In the genomic region with DNA sequence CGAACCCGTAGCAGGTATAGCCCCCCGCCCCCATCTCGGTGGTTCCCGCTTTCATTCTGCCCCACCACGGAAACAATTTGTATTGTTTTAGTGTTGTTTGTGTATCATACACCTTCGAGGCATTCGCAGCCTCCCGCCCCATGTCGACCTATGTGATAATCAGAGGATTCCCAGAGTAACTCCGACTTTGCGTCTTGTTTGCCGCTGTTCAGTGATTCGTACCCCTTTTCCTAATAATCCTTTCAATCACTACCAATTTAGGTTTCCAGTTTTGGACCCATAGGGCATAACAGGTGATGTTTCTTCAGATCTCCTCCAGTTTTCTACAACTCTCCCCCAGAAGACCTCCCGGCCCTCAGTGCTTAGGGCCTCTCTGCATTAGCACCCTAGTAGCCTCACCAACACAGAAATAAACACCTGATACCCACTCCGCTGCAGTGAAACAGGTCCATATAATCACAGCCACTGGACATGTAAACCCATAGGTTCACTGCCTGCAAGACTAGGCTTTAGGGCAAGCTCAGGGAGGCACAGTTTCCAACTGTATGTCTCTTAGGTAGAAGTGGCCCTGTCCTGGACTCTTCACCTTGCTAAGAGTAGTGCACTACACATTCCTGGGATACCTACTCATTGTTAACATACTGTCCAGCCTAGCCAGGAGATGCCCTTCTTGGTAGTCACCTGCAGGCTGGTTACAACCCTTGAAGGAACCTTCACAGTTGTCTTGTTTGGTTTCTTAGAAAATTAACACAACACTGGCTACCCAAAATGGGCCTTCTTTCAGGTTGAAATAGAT, we compare ENCODE assay signal across 8 mouse cellular contexts. TPM values are rescaled to one million over a fixed set of nuclear protein-coding genes. Genes with fewer than 3 reads are reported as not detected.
DNase-seq lines count a peak whose midpoint lies in the region; ATAC-seq lines count a peak whose summit lies in the region.

No protein-coding gene starts in this region.

- peak overlapping the region; percentile 85 for H3K9ac ChIP-seq in kidney, embryonic 15.5 days
- H3K9ac ChIP-seq in hindbrain, embryonic 15.5 days: peak overlapping the region; percentile 66
- H3K9ac ChIP-seq in midbrain, embryonic 11.5 days (ENCODE audit: low read length): peak overlapping the region; percentile 85

- no peak for ATAC-seq in kidney, embryonic 15.5 days (replicated peaks; ENCODE audit: low FRiP score)
- no peak for ATAC-seq in hindbrain, embryonic 15.5 days (ENCODE audit: low FRiP score, low read depth)
- no peak; the same call in 1 of the 2 replicates for ATAC-seq in midbrain, embryonic 11.5 days (ENCODE audit: low FRiP score)
- no peak for ATAC-seq in granulocyte monocyte progenitor cell, adult 5-6 weeks (replicated peaks; ENCODE audit: poor library complexity, severe bottlenecking)

- H3K9me3 ChIP-seq in kidney, embryonic 15.5 days (replicated peaks): no peaks in the 10 kb centered on the region
- H3K9me3 ChIP-seq in hindbrain, embryonic 15.5 days: no peaks in the 10 kb centered on the region
- H3K9me3 ChIP-seq in midbrain, embryonic 11.5 days (ENCODE audit: control insufficient read depth, low read length): no peaks in the 10 kb centered on the region

- no peaks in the 10 kb centered on the region for H3K27me3 ChIP-seq in kidney, embryonic 15.5 days
- H3K27me3 ChIP-seq in hindbrain, embryonic 15.5 days: no peaks in the 10 kb centered on the region
- H3K27me3 ChIP-seq in midbrain, embryonic 11.5 days (ENCODE audit: control insufficient read depth, insufficient read depth, low read length): no peaks in the 10 kb centered on the region

- H3K27ac ChIP-seq in kidney, embryonic 15.5 days: 0 out of 2 replicates have a peak overlapping the region, but pooled peaks have one; percentile 81
- no peak overlapping the region for H3K27ac ChIP-seq in brown adipose tissue, adult 24 weeks (replicated peaks; ENCODE audit: low read depth, low read length)
- H3K27ac ChIP-seq in hindbrain, embryonic 15.5 days (replicated peaks): peak overlapping the region; percentile 80; the same call in 1 of the 2 replicates
- no peak overlapping the region for H3K27ac ChIP-seq in midbrain, embryonic 11.5 days (ENCODE audit: low read depth, low read length)

- peak overlapping the region; percentile 72 for H3K4me3 ChIP-seq in kidney, embryonic 15.5 days (replicated peaks)
- peak overlapping the region; percentile 84 for H3K4me3 ChIP-seq in brown adipose tissue, adult 24 weeks (ENCODE audit: insufficient read depth, low read depth, low read length)
- H3K4me3 ChIP-seq in hindbrain, embryonic 15.5 days: peak overlapping the region; percentile 59
- peak overlapping the region; percentile 78 for H3K4me3 ChIP-seq in midbrain, embryonic 11.5 days (ENCODE audit: low read depth, low read length)

- peak overlapping the region; percentile 71 for H3K4me2 ChIP-seq in kidney, embryonic 15.5 days
- peak overlapping the region; percentile 93 for H3K4me2 ChIP-seq in hindbrain, embryonic 15.5 days
- peak overlapping the region; percentile 78 for H3K4me2 ChIP-seq in midbrain, embryonic 11.5 days

- peaks cover 14% of the 10 kb centered on the region for H3K36me3 ChIP-seq in kidney, embryonic 15.5 days
- H3K36me3 ChIP-seq in hindbrain, embryonic 15.5 days: 0 out of 2 replicates have a peak, but pooled peaks cover 6% of the 10 kb centered on the region
- H3K36me3 ChIP-seq in midbrain, embryonic 11.5 days (ENCODE audit: control insufficient read depth, insufficient read depth, low read length): no peaks in the 10 kb centered on the region

- DNase-seq in kidney, postnatal 36 days: no peak
- peak; percentile 85 for DNase-seq in midbrain, embryonic 11.5 days (ENCODE audit: low spot score, missing footprints)
- DNase-seq in ovary, postnatal 10 days (ENCODE audit: low spot score): no peak
- DNase-seq in thymus, adult 18-20 months: no peak

- WGBS in kidney, embryonic 15.5 days: 6% methylated on average over 16 of the region's 16 CpGs
- 8% methylated on average over 16 of the region's 16 CpGs for WGBS in hindbrain, embryonic 15.5 days
- WGBS in midbrain, embryonic 11.5 days: 8% methylated on average over 16 of the region's 16 CpGs

- peaks cover 10% of the 10 kb centered on the region for H3K4me1 ChIP-seq in kidney, embryonic 15.5 days
- H3K4me1 ChIP-seq in brown adipose tissue, adult 24 weeks (ENCODE audit: control insufficient read depth, insufficient read depth, insufficient read length, low read length): peaks cover 3% of the 10 kb centered on the region; the same call in 1 of the 2 replicates
- H3K4me1 ChIP-seq in hindbrain, embryonic 15.5 days (replicated peaks): peaks cover 8% of the 10 kb centered on the region
- peaks cover 5% of the 10 kb centered on the region for H3K4me1 ChIP-seq in midbrain, embryonic 11.5 days (ENCODE audit: control insufficient read depth, insufficient read depth, low read length)

RNA-seq across cellular contexts. Expression of a gene that starts 0.9 kb away (rescaled TPM):
- polyA plus RNA-seq in kidney, embryonic 15.5 days (2015; fragmentation: Nextera tagmentation; extraction: Ambion mirVana): 6.7 and 7.5 TPM in 2 replicates
- 6.2 and 7.6 TPM in 2 replicates for polyA plus RNA-seq in brown adipose tissue, adult 24 weeks (2012; ENCODE audit: insufficient read depth, insufficient read length, missing spikeins)
- polyA plus RNA-seq in hindbrain, embryonic 15.5 days (2015; fragmentation: Nextera tagmentation; extraction: Ambion mirVana): 4.9 and 5.6 TPM in 2 replicates
- polyA plus RNA-seq in midbrain, embryonic 11.5 days (2014; fragmentation: Nextera tagmentation; extraction: Ambion mirVana): 2.8 and 3.7 TPM in 2 replicates
- 5.6 and 7.7 TPM in 2 replicates for total RNA-seq in granulocyte monocyte progenitor cell, adult 5-6 weeks (2014; fragmentation: Nextera tagmentation)
- total RNA-seq in granulocyte monocyte progenitor cell, adult 5-6 weeks (2017): 5.5 and 6.1 TPM in 2 replicates

RNA-seq across cellular contexts. Expression of a gene that starts 44.6 kb away (rescaled TPM):
- 45.8 and 49.3 TPM in 2 replicates for polyA plus RNA-seq in kidney, embryonic 15.5 days (2015; fragmentation: Nextera tagmentation; extraction: Ambion mirVana)
- polyA plus RNA-seq in brown adipose tissue, adult 24 weeks (2012; ENCODE audit: insufficient read depth, insufficient read length, missing spikeins): 17.2 and 19.8 TPM in 2 replicates
- polyA plus RNA-seq in hindbrain, embryonic 15.5 days (2015; fragmentation: Nextera tagmentation; extraction: Ambion mirVana): 39.8 and 41.8 TPM in 2 replicates
- 66.8 and 73.4 TPM in 2 replicates for polyA plus RNA-seq in midbrain, embryonic 11.5 days (2014; fragmentation: Nextera tagmentation; extraction: Ambion mirVana)
- 61.9 and 64.0 TPM in 2 replicates for total RNA-seq in granulocyte monocyte progenitor cell, adult 5-6 weeks (2014; fragmentation: Nextera tagmentation)
- 62.9 and 71.9 TPM in 2 replicates for total RNA-seq in granulocyte monocyte progenitor cell, adult 5-6 weeks (2017)

RNA-seq across cellular contexts. Expression of a gene that starts 54.5 kb away (rescaled TPM):
- 0.09 TPM in 1 of 2 replicates, not detected in the other for polyA plus RNA-seq in kidney, embryonic 15.5 days (2015; fragmentation: Nextera tagmentation; extraction: Ambion mirVana)
- 0.83 and 1.1 TPM in 2 replicates for polyA plus RNA-seq in brown adipose tissue, adult 24 weeks (2012; ENCODE audit: insufficient read depth, insufficient read length, missing spikeins)
- 2.8 and 3.8 TPM in 2 replicates for polyA plus RNA-seq in hindbrain, embryonic 15.5 days (2015; fragmentation: Nextera tagmentation; extraction: Ambion mirVana)
- polyA plus RNA-seq in midbrain, embryonic 11.5 days (2014; fragmentation: Nextera tagmentation; extraction: Ambion mirVana): 0.11 and 0.17 TPM in 2 replicates
- not detected in 2 replicates for total RNA-seq in granulocyte monocyte progenitor cell, adult 5-6 weeks (2014; fragmentation: Nextera tagmentation)
- not detected in 2 replicates for total RNA-seq in granulocyte monocyte progenitor cell, adult 5-6 weeks (2017)

Comparison
In these comparisons a context has a peak if more than half of its experiments do, and no peak if none do; other contexts are left out.
1. H3K27ac ChIP-seq: peak in kidney, embryonic 15.5 days (single experiment) and hindbrain, embryonic 15.5 days (single experiment); none in brown adipose tissue, adult 24 weeks (single experiment) and midbrain, embryonic 11.5 days (single experiment).
2. Peak in every context shown above with its lines, with median percentiles within 50 percentile points of each other: H3K4me2 ChIP-seq, H3K4me3 ChIP-seq and H3K9ac ChIP-seq.